Mouse (Mus musculus) left cerebral cortex, adult 9 months (tissue): ENCODE results near the gene Pigq.
A peak's percentile ranks its signal among the peaks of the same experiment; 100 is the strongest.

ENCODE experiments used
- DNase-seq, 2 experiments: peaks; one replicate each; pipeline ENCODE4 v3.0.0; 2022; ENCODE audit warnings: low spot score in 2 of 2

Gene Pigq

GRCm38 (mm10) chr17:25925348-25925747, 19.4 kb downstream of the Pigq start:
- DNase-seq, result peak; percentile 68 to 69

- no peak for DNase-seq
Measured at GRCm38 (mm10) chr17:25922120-25922519, 22.6 kb downstream of the Pigq start.

DNA sequence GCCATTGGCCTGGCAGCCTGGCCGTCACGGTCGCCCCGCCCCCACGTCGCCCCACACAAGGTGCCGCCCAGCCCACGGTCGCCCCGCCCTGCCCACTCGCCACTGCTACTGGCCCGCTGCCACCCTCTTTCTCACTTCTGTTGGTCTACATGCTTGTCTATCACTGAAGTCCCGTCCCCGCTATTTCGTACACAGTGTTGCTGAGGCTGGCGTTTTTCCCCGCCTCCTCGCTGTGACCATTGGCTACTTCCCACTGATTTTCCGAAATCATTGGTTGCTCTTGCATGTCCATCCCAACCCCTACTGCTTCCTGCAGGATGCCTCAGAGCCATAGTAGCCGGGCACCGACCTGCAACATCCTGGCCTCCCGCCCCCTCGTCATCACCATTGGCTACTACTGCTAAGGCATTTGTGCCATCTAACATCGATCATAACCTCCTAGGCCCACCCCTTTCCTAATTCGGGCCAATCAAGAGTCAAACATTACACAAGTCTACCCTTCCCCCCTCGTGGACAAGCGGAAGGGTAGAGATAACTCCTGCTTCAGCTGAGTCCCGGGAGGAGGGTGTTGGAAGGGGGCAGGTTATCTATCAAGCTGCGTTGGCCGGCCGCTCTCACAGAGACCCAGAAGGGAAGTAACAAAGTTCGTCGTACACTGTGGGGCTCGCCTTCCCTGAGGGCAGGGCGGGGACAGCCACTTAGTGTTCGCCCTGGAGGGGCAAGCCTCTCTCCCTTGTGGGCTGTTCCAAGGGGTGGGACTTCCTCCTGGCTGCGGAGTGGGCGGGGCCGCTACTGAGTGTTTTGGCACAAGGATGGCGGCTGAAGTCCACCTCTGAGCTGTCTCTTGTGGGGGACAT, 24.7 kb downstream of the Pigq start:
- DNase-seq, result peak; percentile 100

DNA sequence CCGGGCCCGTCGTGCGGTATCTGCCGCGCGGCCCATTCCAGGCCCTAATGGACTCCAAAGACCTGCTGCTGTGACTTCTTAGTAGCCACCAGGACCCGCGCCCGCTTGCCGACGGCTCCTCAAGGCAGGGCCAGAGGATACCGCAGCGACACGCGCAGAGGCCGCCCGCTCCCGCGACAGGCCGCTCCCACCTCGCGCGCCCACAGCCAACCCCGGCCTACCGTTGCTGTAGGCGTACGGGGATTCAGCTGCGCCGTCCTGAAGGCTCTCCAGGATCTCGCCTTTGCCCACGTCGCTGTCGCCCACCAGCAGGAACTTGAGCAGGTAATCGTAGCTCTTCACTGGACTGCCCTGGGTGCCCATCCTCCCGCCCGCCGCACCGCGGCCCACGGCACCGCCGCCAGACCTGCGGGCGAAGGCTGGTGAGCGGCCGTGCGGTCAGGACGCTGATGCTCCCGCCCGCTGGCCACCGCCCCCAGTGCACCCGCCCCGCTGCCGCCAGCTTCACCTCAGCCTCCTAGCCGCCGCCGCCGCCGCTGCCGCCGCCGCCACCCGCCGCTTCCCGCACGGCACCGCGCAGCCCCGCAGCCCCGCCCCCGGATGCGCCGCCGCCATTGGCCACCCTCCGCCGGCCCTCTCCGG, 25.5 kb downstream of the Pigq start, which contains the start of gene Rab40c:
Rab40c (minus strand) TSS at position 584 of the 642 bp plus-strand sequence.
- peak in 1 of 2 experiments; percentile 51 for DNase-seq

DNA sequence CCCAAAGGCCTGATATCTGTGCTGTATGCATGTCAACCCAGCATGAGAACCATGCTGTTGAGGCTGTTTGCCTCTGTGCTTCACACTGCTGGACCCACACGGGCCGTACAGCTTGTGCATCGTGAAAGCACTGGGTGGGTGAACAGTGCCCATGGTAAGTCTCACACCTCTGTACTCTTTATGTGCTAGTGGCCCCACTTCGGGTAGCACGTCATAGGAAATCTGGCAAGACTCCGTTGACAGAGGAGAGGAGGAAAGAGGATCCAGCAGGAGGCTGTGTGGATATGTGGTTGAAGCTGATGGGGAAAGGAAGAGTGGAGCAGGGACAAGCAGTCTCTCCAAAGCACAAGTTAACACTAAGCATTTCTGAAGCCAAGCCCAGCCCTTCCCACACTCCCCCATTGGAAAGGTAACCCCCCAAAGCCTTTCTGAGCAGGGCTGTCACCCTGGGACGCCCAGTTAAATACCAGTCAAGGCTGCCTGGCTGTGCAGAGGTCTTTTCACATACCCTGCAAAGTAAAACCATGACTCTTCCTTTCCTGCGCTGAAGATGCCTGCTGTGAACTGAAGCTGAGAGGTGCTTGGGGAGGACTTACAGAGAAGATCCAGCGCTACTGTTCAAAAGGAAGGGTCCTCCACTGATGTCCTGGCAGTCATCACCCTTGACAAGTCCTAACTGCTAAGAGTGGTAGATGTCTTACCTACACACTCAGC, 26.5 kb downstream of the Pigq start:
- DNase-seq, result no peak

DNA sequence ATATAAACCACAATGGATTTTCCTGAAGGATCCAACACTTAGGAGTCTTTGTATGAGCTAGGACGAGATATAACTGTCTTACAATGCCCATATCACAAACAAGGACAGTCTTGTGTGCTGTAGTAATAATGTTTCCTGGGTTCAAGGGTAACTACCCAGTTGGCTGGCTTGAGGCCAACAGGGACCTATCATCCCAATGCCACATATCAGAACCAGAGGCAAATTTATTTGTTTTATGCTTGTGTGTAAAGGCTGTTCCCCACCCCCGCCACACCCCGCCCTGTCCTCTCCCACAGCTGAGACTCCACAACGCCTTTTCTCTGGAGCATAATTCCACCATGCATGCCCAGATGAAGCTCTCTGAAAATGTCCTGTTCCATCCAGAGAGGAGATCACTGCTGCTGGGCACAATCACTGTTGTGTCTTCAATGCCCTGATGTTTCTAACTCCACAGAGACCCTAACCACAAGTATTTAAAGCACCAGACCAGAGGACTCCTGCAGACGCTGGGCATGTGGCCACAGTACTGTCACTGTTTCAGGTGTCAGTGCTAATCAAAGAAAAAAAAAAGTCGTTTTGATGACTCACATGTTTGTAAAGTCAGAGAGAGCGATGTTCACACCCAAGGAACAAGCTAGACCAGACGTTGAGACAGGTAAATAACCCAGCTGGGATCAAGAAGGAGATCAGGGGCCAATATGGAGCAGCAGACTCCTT, 27.6 kb downstream of the Pigq start:
- no peak for DNase-seq

DNA sequence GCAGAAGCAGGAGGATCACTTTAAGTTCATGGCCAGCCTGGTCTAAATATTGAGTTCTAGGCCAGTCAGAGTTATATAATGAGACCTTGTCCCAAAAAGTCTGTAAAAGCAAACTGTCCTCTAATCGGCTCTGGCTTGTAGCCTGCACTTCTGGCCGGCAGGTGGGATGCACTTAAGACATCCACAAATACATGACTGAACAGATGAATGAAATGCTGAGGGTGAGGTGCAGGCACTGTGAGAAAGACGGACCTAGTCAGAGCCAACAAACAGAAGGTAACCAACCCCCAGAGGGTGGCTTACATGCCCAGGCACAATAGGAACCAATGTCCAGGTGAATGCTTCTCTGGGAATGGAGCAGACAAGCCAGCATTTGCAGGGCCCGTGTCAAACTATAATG, 30.4 kb downstream of the Pigq start:
- no peak for DNase-seq

DNA sequence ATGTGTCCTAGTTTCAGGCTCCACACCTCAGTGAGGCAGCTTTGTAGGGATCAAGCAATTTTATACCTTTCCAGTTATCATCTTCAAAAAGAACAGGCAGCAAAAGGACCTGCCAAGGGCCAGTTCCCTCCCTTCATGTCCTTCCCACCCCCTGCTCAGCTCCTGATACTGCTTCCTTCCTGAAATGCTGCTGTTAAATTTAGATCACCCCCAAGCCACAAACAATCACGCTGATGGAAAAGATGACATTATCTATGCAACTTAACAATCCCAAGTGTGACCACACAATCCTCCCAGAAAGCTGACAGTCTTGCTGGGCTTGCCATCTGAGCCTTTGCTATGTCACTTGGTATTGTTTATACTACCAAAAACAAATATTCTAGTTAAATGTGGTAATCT, 30.9 kb downstream of the Pigq start:
- DNase-seq, result no peak

- peak; percentile 62 to 88 for DNase-seq
Measured at GRCm38 (mm10) chr17:25913186-25913876, 31.4 kb downstream of the Pigq start.

- no peak for DNase-seq
Measured at GRCm38 (mm10) chr17:25911816-25912215, 32.9 kb downstream of the Pigq start.

- DNase-seq, result no peak
Measured at GRCm38 (mm10) chr17:25907640-25908039, 37.1 kb downstream of the Pigq start.

DNA sequence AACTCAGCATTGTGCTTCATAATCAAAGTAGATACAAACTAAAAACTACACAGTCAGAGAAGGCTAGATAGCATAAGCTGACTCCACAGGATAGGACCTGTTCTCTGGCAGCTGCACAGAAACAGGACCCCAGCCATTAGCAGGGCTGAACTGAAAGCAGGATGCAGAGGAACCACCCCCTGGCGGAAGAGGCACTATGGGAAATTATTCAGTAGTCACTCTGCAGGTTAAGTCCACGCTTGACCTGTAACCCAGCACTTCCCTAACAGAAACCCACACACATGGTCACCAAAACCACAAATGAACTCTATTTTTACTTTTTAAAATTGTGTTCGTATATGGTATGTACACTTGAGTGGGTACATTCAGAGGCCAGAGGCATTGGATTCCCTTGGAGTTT, 41.7 kb downstream of the Pigq start:
- DNase-seq, result no peak

- no peak for DNase-seq
Measured at GRCm38 (mm10) chr17:25900193-25900592, 44.5 kb downstream of the Pigq start.

DNA sequence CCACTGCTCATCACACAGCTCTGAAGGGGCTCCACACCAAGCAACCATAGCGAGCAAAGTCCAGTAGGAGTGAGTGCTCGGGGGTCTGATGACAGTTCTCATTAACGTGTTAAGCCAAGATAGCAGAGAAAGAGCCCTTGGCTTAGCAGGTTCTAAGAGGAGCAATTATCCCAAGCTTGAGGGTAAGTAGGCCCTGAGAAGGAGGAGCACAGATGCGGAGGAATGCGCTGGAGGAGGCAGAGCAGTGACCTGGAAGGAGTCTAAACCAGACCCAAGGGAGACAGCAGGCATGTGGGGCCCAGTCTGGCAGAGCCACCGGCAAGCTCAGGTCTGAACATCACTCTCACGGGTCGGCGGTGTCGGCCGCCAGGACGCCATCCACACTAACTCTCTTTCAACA, 48.8 kb downstream of the Pigq start:
- DNase-seq, result no peak

- no peak for DNase-seq
Measured at GRCm38 (mm10) chr17:25895415-25895814, 49.3 kb downstream of the Pigq start.

- DNase-seq, result peak in 1 of 2 experiments; percentile 65
Measured at GRCm38 (mm10) chr17:25893975-25894617, 50.6 kb downstream of the Pigq start.

- no peak for DNase-seq
Measured at GRCm38 (mm10) chr17:25888837-25889236, 55.9 kb downstream of the Pigq start.

DNA sequence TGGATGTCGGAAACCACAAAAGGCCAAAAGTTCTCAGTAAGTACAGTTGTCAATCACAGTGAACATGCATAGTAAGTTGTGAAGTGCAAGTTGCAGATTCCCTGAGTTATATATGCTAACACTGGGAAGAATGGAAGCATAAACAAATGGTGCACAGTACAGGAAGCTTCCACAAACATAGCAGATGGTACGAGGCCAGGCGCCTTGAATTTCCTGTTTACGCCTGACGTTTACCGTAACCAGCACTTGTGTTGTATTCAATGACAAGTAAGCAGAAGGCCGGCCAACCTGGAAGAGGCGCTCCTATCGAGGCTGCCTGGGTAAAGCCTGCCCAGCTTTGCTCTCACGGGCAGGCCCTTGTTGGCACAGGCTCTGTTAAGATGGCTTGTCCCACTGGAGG, 57.3 kb downstream of the Pigq start:
- no peak for DNase-seq

DNA sequence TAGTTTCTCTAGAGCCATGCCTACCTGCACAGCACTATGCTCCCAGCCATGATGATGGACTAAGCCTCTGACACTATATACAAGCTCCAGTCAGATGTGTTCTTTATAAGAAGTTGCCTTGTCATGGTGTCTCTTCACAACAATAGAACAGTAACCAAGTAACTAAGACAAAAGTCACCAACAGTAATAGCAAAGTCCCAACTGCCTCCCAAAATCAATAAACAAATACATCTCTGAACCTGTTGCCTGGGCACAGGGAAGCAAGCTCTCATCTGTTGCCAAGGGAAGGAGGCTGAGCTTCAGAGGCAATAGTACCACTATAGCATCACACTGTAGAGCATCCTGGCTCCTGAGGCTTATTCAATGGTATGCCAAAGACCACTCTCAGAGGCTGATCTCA, 57.9 kb downstream of the Pigq start:
- DNase-seq, result no peak

- no peak for DNase-seq
Measured at GRCm38 (mm10) chr17:25885636-25886035, 59.1 kb downstream of the Pigq start.

DNA sequence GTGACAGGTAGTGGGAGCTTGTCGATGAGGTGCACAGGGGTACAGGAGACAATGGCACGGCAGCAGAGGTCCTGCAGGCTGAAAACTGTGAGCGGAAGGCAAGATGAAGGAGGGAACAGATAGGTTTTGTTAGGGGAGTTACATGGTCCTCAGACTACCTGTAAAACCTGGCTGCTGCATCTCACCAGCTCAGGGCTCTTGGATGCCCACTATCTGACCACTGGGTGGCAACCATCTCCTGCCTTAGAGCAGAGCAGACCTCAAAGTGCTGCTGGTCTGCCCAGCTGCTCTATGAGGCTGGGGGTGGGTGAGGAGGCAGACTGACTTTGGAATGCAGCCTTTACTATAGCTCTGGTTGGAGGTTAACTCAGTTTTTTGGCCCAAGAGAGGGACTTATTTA, 60.9 kb downstream of the Pigq start:
- no peak for DNase-seq
